Mouse (Mus musculus): ENCODE results near the gene Tomm20l. TPM values are rescaled to one million over a fixed set of nuclear protein-coding genes. Genes with fewer than 3 reads are reported as not detected.

The Tomm20l gene
- polyA plus RNA-seq, 1 experiment from 2014 or later: not detected

- H3K36me3 ChIP-seq (ENCODE audit: control insufficient read depth, insufficient read depth, low read length): no peaks in the 10 kb centered on the region
- no peaks in the 10 kb centered on the region for H3K9me3 ChIP-seq (ENCODE audit: control insufficient read depth, low read length)
- WGBS: 26% methylated on average over 12 of the region's 12 CpGs
- no peaks in the 10 kb centered on the region for H3K27me3 ChIP-seq (replicated peaks; ENCODE audit: control insufficient read depth, insufficient read depth, low read length)
- H3K27ac ChIP-seq (ENCODE audit: low read depth, low read length): no peak overlapping the region
- H3K9ac ChIP-seq (ENCODE audit: low read depth, low read length): no peak overlapping the region
- H3K4me2 ChIP-seq: peak overlapping the region; percentile 42
- no peak overlapping the region for H3K4me3 ChIP-seq (ENCODE audit: low read depth, low read length)
- ATAC-seq (replicated peaks; ENCODE audit: low FRiP score) (peak; percentile 59), DNase-seq (ENCODE audit: low spot score) (no peak)
- H3K4me1 ChIP-seq (replicated peaks; ENCODE audit: control insufficient read depth, insufficient read depth, low read length): peaks cover 5% of the 10 kb centered on the region
Measured at GRCm38 (mm10) chr12:71113675-71114288, 2.6 kb downstream of the Tomm20l start.

- ATAC-seq (replicated peaks; ENCODE audit: low FRiP score) (no peak), DNase-seq (ENCODE audit: low spot score) (no peak)
- no peak overlapping the region for H3K27ac ChIP-seq (ENCODE audit: low read depth, low read length)
- H3K9me3 ChIP-seq (ENCODE audit: control insufficient read depth, low read length): no peaks in the 10 kb centered on the region
- no peak overlapping the region for H3K4me3 ChIP-seq (ENCODE audit: low read depth, low read length)
- no peak overlapping the region for H3K4me2 ChIP-seq
- 72% methylated on average over 5 of the region's 5 CpGs for WGBS
- H3K9ac ChIP-seq (ENCODE audit: low read depth, low read length): no peak overlapping the region
- H3K27me3 ChIP-seq (replicated peaks; ENCODE audit: control insufficient read depth, insufficient read depth, low read length): no peaks in the 10 kb centered on the region
- no peaks in the 10 kb centered on the region for H3K36me3 ChIP-seq (ENCODE audit: control insufficient read depth, insufficient read depth, low read length)
- peaks cover 5% of the 10 kb centered on the region for H3K4me1 ChIP-seq (replicated peaks; ENCODE audit: control insufficient read depth, insufficient read depth, low read length)
Measured at GRCm38 (mm10) chr12:71116411-71116810, 5.2 kb downstream of the Tomm20l start.

GRCm38 (mm10) chr12:71122731-71123130 is 11.5 kb downstream of the Tomm20l start:
- H3K27me3 ChIP-seq (replicated peaks; ENCODE audit: control insufficient read depth, insufficient read depth, low read length): no peaks in the 10 kb centered on the region
- H3K36me3 ChIP-seq (ENCODE audit: control insufficient read depth, insufficient read depth, low read length): peaks cover 26% of the 10 kb centered on the region
- 86% methylated on average over 10 of the region's 10 CpGs for WGBS
- H3K4me1 ChIP-seq (replicated peaks; ENCODE audit: control insufficient read depth, insufficient read depth, low read length): no peaks in the 10 kb centered on the region
- H3K27ac ChIP-seq (ENCODE audit: low read depth, low read length): no peak overlapping the region
- no peak overlapping the region for H3K4me2 ChIP-seq
- H3K9me3 ChIP-seq (ENCODE audit: control insufficient read depth, low read length): no peaks in the 10 kb centered on the region
- H3K9ac ChIP-seq (ENCODE audit: low read depth, low read length): no peak overlapping the region
- DNase-seq (ENCODE audit: low spot score) (no peak), ATAC-seq (replicated peaks; ENCODE audit: low FRiP score) (no peak)
- no peak overlapping the region for H3K4me3 ChIP-seq (ENCODE audit: low read depth, low read length)

- H3K4me1 ChIP-seq (replicated peaks; ENCODE audit: control insufficient read depth, insufficient read depth, low read length): no peaks in the 10 kb centered on the region
- H3K4me3 ChIP-seq (ENCODE audit: low read depth, low read length): no peak overlapping the region
- H3K27ac ChIP-seq (ENCODE audit: low read depth, low read length): no peak overlapping the region
- DNase-seq (ENCODE audit: low spot score): no peak
- H3K9me3 ChIP-seq (ENCODE audit: control insufficient read depth, low read length): no peaks in the 10 kb centered on the region
- H3K9ac ChIP-seq (ENCODE audit: low read depth, low read length): no peak overlapping the region
- peaks cover 28% of the 10 kb centered on the region for H3K36me3 ChIP-seq (ENCODE audit: control insufficient read depth, insufficient read depth, low read length)
- no peaks in the 10 kb centered on the region for H3K27me3 ChIP-seq (replicated peaks; ENCODE audit: control insufficient read depth, insufficient read depth, low read length)
- H3K4me2 ChIP-seq: no peak overlapping the region
- WGBS: 89% methylated on average over 9 of the region's 9 CpGs
- ATAC-seq (replicated peaks; ENCODE audit: low FRiP score): no peak
Measured at GRCm38 (mm10) chr12:71123286-71123685, 12.1 kb downstream of the Tomm20l start.

- no peaks in the 10 kb centered on the region for H3K27me3 ChIP-seq (replicated peaks; ENCODE audit: control insufficient read depth, insufficient read depth, low read length)
- ATAC-seq (replicated peaks; ENCODE audit: low FRiP score) (no peak), DNase-seq (ENCODE audit: low spot score) (no peak)
- H3K9ac ChIP-seq (ENCODE audit: low read depth, low read length): peak overlapping the region; percentile 50
- H3K27ac ChIP-seq (ENCODE audit: low read depth, low read length): no peak overlapping the region
- H3K4me2 ChIP-seq: peak overlapping the region; percentile 97
- no peaks in the 10 kb centered on the region for H3K9me3 ChIP-seq (ENCODE audit: control insufficient read depth, low read length)
- H3K36me3 ChIP-seq (ENCODE audit: control insufficient read depth, insufficient read depth, low read length): peaks cover 18% of the 10 kb centered on the region
- peaks cover 9% of the 10 kb centered on the region for H3K4me1 ChIP-seq (replicated peaks; ENCODE audit: control insufficient read depth, insufficient read depth, low read length)
- WGBS: 22% methylated on average over 5 of the region's 5 CpGs
- peak overlapping the region; percentile 77 for H3K4me3 ChIP-seq (ENCODE audit: low read depth, low read length)
Measured at GRCm38 (mm10) chr12:71135581-71135980, 24.4 kb downstream of the Tomm20l start.

GRCm38 (mm10) chr12:71136130-71136973 is 25.1 kb downstream of the Tomm20l start, which contains the start of the genes Timm9 and 2700049A03Rik:
TSS of gene Timm9 (minus strand) at chr12:71136684.
TSS of gene 2700049A03Rik (plus strand) at chr12:71136848.
- peak within 1 kb of the TSS; percentile 88 for H3K9ac ChIP-seq (ENCODE audit: low read depth, low read length)
- peak; percentile 89 for ATAC-seq (replicated peaks; ENCODE audit: low FRiP score)
- no peaks in the 10 kb centered on the region for H3K27me3 ChIP-seq (replicated peaks; ENCODE audit: control insufficient read depth, insufficient read depth, low read length)
- peak within 1 kb of the TSS; percentile 77 for H3K4me3 ChIP-seq (ENCODE audit: low read depth, low read length)
- H3K27ac ChIP-seq (ENCODE audit: low read depth, low read length): peak within 1 kb of the TSS; percentile 80
- H3K4me1 ChIP-seq (replicated peaks; ENCODE audit: control insufficient read depth, insufficient read depth, low read length): peaks cover 9% of the 10 kb centered on the region
- H3K9me3 ChIP-seq (ENCODE audit: control insufficient read depth, low read length): no peaks in the 10 kb centered on the region
- peak; percentile 76 for DNase-seq (ENCODE audit: low spot score)
- peak within 1 kb of the TSS; percentile 97 for H3K4me2 ChIP-seq
- peaks cover 19% of the 10 kb centered on the region for H3K36me3 ChIP-seq (ENCODE audit: control insufficient read depth, insufficient read depth, low read length)
- under 1% methylated on average over 52 of the region's 52 CpGs for WGBS

- H3K36me3 ChIP-seq (ENCODE audit: control insufficient read depth, insufficient read depth, low read length): peaks cover 22% of the 10 kb centered on the region
- H3K4me3 ChIP-seq (ENCODE audit: low read depth, low read length): peak overlapping the region; percentile 77
- H3K4me2 ChIP-seq: peak overlapping the region; percentile 97
- H3K27me3 ChIP-seq (replicated peaks; ENCODE audit: control insufficient read depth, insufficient read depth, low read length): no peaks in the 10 kb centered on the region
- H3K9me3 ChIP-seq (ENCODE audit: control insufficient read depth, low read length): no peaks in the 10 kb centered on the region
- peak overlapping the region; percentile 80; the same call in 1 of the 2 replicates for H3K27ac ChIP-seq (ENCODE audit: low read depth, low read length)
- peak; percentile 92 for DNase-seq (ENCODE audit: low spot score)
- peaks cover 9% of the 10 kb centered on the region for H3K4me1 ChIP-seq (replicated peaks; ENCODE audit: control insufficient read depth, insufficient read depth, low read length)
- peak; percentile 76 for ATAC-seq (replicated peaks; ENCODE audit: low FRiP score)
- peak overlapping the region; percentile 88 for H3K9ac ChIP-seq (ENCODE audit: low read depth, low read length)
- WGBS: under 1% methylated on average over 30 of the region's 30 CpGs
Measured at GRCm38 (mm10) chr12:71136974-71137491, 25.8 kb downstream of the Tomm20l start.

- H3K36me3 ChIP-seq (ENCODE audit: control insufficient read depth, insufficient read depth, low read length): peaks cover 19% of the 10 kb centered on the region
- no peak for DNase-seq (ENCODE audit: low spot score)
- WGBS: 8% methylated on average over 11 of the region's 11 CpGs
- H3K4me1 ChIP-seq (replicated peaks; ENCODE audit: control insufficient read depth, insufficient read depth, low read length): peaks cover 9% of the 10 kb centered on the region
- peak overlapping the region; percentile 97 for H3K4me2 ChIP-seq
- H3K4me3 ChIP-seq (ENCODE audit: low read depth, low read length): peak overlapping the region; percentile 77
- H3K9me3 ChIP-seq (ENCODE audit: control insufficient read depth, low read length): no peaks in the 10 kb centered on the region
- peak overlapping the region; percentile 70 for H3K9ac ChIP-seq (ENCODE audit: low read depth, low read length)
- ATAC-seq (replicated peaks; ENCODE audit: low FRiP score): no peak
- H3K27me3 ChIP-seq (replicated peaks; ENCODE audit: control insufficient read depth, insufficient read depth, low read length): no peaks in the 10 kb centered on the region
- H3K27ac ChIP-seq (ENCODE audit: low read depth, low read length): no peak overlapping the region
Measured at GRCm38 (mm10) chr12:71137686-71138085, 26.5 kb downstream of the Tomm20l start.
